Mouse (Mus musculus) forebrain, embryonic 15.5 days (tissue): ENCODE measurements around the gene Gm17334. TPM values are rescaled to one million over a fixed set of nuclear protein-coding genes. Genes with fewer than 3 reads are reported as not detected.

Source experiments
- ATAC-seq: fragments of 200-750 bp; cut with Nextera tagmentation; replicated peaks from 2 replicates; pipeline ENCODE4 v1.8.0; 2017; ENCODE audit warnings: mild to moderate bottlenecking, moderate TSS enrichment, moderate library complexity
- H3K27ac ChIP-seq: fragments of 300-500 bp; sonication (generic); replicated peaks from 2 replicates; pipeline ENCODE4 v1.5.1; 2015; ENCODE audit warnings: mild to moderate bottlenecking, inconsistent platforms
- H3K27me3 ChIP-seq: fragments of 300-500 bp; sonication (generic); 2 replicates; pipeline ENCODE4 v1.6.1; 2015; ENCODE audit warnings: inconsistent platforms
- H3K36me3 ChIP-seq: fragments of 300-500 bp; sonication (generic); 2 replicates; pipeline ENCODE4 v1.6.1; 2015; ENCODE audit warnings: mild to moderate bottlenecking, inconsistent platforms
- H3K4me1 ChIP-seq: fragments of 300-500 bp; sonication (generic); 2 replicates; pipeline ENCODE4 v1.6.1; 2015; ENCODE audit warnings: inconsistent platforms
- H3K4me2 ChIP-seq: fragments of 300-500 bp; sonication (generic); replicated peaks from 2 replicates; pipeline ENCODE4 v1.6.1; 2015; ENCODE audit warnings: mild to moderate bottlenecking, inconsistent platforms
- H3K4me3 ChIP-seq: fragments of 300-500 bp; sonication (generic); 2 replicates; pipeline ENCODE4 v1.5.1; 2015; ENCODE audit warnings: mild to moderate bottlenecking, inconsistent platforms
- H3K9ac ChIP-seq: fragments of 300-500 bp; sonication (generic); replicated peaks from 2 replicates; pipeline ENCODE4 v1.6.1; 2015; ENCODE audit warnings: mild to moderate bottlenecking, inconsistent platforms
- H3K9me3 ChIP-seq: fragments of 300-500 bp; sonication (generic); 2 replicates; pipeline ENCODE4 v1.6.1; 2016; ENCODE audit warnings: inconsistent platforms
- WGBS: fragments of 180-500 bp; shearing (Covaris S2); methylation state at CpG from one replicate; pipeline ENCODE4 v1.1.7; 2015; ENCODE audit warnings: mixed read lengths; 5-methylcytosine and 5-hydroxymethylcytosine counted together
- polyA plus RNA-seq: library from polyadenylated mRNA; unstranded; fragments of >200 nt; fragmentation: Nextera tagmentation; extraction: Ambion mirVana; gene quantifications from 2 replicates; pipeline ENCODE4 v1.2.1, GENCODE M21; 2015

Gene Gm17334
- polyA plus RNA-seq, 1 experiment from 2014 or later, result not detected

DNA sequence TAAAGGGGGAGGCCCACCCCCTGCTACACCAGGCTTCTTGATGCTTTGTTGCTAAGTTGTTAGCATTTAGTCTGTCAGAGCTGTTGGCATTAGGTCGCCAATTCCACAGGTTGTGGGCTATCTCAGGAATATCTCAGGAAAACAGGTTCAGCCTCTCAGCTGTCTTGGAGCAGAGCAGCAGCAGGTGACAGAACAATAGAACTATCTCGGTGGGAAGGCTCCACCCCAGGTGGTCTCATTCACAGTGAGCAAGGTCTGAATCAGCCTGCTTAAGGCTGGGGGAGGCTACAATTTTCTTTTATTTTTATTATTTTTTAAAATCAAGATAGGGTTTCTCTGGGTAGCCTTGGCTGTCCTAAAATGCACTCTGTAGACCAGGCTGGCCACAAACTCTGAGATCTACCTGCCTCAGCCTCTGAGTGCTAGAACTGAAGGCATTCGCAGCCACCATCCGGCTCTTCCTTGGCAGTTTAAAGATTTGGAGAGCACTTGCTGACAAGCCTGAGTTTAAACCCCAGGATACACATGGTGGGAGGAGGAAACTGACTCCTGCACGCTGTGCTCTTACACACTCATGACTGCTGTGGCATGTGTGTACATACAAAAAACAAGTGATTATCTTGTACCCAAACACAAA is 23.2 kb downstream of the Gm17334 start:
- WGBS, result 43% methylated on average over 5 of the region's 5 CpGs
- no peaks in the 10 kb centered on the region for H3K36me3 ChIP-seq
- no peak for ATAC-seq
- H3K4me2 ChIP-seq, result no peak overlapping the region
- no peak overlapping the region for H3K4me3 ChIP-seq
- H3K4me1 ChIP-seq, result no peaks in the 10 kb centered on the region
- H3K27me3 ChIP-seq, result no peaks in the 10 kb centered on the region
- no peak overlapping the region for H3K9ac ChIP-seq
- H3K27ac ChIP-seq, result no peak overlapping the region
- H3K9me3 ChIP-seq, result no peaks in the 10 kb centered on the region

DNA sequence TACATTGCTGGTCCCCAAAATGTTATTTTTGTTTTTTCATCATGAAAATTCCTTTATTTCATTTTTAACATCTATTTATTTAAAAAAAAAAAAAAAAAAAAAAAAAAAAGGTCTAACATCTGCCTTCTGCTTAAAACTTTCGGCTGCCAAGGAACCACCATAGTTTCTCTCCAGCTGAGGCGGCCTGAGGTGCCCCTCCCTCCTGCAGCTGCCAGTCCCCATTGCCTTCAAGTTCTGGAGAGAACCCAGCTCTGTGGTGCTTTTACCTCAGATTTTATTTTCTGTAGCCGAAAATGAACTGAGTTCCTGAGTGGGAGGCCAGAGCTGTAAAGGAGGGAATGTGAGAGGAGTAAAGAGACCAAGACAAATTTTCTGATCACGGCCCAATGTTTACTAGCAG is 23.7 kb downstream of the Gm17334 start:
- H3K36me3 ChIP-seq, result no peaks in the 10 kb centered on the region
- no peak for ATAC-seq
- H3K9ac ChIP-seq, result no peak overlapping the region
- H3K4me2 ChIP-seq, result no peak overlapping the region
- no peaks in the 10 kb centered on the region for H3K4me1 ChIP-seq
- H3K27me3 ChIP-seq, result no peaks in the 10 kb centered on the region
- H3K9me3 ChIP-seq, result no peaks in the 10 kb centered on the region
- 66% methylated on average over 4 of the region's 4 CpGs for WGBS
- H3K27ac ChIP-seq, result no peak overlapping the region
- no peak overlapping the region for H3K4me3 ChIP-seq

DNA sequence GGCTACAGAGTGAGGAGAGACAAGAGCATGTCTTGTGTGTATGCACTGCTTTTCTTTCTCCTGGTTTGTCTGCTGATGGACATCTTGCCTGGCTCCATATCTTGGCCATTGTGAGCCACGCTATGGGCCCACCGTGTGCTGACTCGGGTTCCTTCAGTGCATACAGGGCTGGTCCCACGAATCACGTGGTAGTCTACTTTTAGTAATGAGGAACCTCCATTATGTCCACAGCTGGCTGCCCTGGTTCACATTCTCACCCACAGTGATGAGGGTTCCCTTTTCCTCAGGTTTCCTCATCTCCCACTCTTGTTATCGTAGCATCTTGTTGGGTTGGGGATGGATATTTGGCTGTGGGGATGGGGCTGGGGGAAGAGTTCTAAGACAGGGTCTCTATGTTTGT is 24.4 kb downstream of the Gm17334 start:
- no peak for ATAC-seq
- H3K36me3 ChIP-seq, result no peaks in the 10 kb centered on the region
- H3K27me3 ChIP-seq, result 0 out of 2 replicates have a peak, but pooled peaks cover under 1% of the 10 kb centered on the region
- H3K4me3 ChIP-seq, result no peak overlapping the region
- H3K4me1 ChIP-seq, result no peaks in the 10 kb centered on the region
- H3K9ac ChIP-seq, result no peak overlapping the region
- no peak overlapping the region for H3K4me2 ChIP-seq
- H3K9me3 ChIP-seq, result no peaks in the 10 kb centered on the region
- no peak overlapping the region for H3K27ac ChIP-seq
- 93% methylated on average over 6 of the region's 6 CpGs for WGBS

DNA sequence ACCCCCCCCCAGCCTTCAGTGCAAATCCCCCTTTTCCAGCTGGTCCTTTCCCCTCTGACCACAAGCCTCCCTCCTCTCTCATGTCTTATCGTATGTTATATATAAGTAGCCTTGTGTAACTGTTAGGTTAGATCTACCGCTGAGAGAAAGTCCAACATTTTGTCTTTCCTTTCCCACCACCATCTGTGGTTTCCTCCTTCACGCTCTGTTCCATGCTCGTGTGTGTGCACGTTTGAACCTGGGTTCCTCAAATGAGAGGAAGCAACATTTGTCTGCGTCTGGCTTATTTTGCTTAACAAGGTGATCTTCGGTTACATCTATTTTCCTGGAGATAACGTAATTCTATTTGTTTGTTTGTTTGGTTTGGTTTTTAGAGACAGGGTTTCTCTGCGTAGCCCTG is 25.0 kb downstream of the Gm17334 start:
- H3K27me3 ChIP-seq, result 0 out of 2 replicates have a peak, but pooled peaks cover 3% of the 10 kb centered on the region
- WGBS, result 92% methylated on average over 9 of the region's 9 CpGs
- H3K4me3 ChIP-seq, result no peak overlapping the region
- no peak overlapping the region for H3K4me2 ChIP-seq
- no peak overlapping the region for H3K9ac ChIP-seq
- H3K36me3 ChIP-seq, result no peaks in the 10 kb centered on the region
- no peaks in the 10 kb centered on the region for H3K4me1 ChIP-seq
- H3K9me3 ChIP-seq, result no peaks in the 10 kb centered on the region
- H3K27ac ChIP-seq, result no peak overlapping the region
- ATAC-seq, result no peak

DNA sequence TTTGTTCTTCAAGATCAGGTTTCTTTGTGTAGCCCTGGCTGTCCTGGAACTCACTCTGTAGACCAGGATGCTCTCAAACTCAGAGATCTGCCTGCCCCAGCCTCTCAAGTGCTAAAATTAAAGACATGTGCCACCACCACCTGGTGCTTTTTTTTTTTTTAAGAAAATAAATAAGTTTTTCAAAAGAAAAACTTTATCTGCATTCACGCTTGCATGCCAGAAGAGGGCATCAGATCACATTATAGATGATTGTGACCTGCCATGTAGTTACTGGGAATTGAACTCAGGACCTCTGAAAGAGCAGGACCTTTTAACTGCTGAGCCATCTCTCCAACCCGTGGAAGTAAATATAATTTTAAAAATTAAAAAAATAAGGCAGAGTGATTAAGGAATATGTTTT is 27.7 kb downstream of the Gm17334 start:
- ATAC-seq, result no peak
- no peaks in the 10 kb centered on the region for H3K4me1 ChIP-seq
- no peak overlapping the region for H3K9ac ChIP-seq
- WGBS, result 93% methylated on average over 2 of the region's 2 CpGs
- H3K36me3 ChIP-seq, result no peaks in the 10 kb centered on the region
- H3K27me3 ChIP-seq, result 0 out of 2 replicates have a peak, but pooled peaks cover 3% of the 10 kb centered on the region
- no peak overlapping the region for H3K4me2 ChIP-seq
- no peaks in the 10 kb centered on the region for H3K9me3 ChIP-seq
- no peak overlapping the region for H3K4me3 ChIP-seq
- H3K27ac ChIP-seq, result no peak overlapping the region

DNA sequence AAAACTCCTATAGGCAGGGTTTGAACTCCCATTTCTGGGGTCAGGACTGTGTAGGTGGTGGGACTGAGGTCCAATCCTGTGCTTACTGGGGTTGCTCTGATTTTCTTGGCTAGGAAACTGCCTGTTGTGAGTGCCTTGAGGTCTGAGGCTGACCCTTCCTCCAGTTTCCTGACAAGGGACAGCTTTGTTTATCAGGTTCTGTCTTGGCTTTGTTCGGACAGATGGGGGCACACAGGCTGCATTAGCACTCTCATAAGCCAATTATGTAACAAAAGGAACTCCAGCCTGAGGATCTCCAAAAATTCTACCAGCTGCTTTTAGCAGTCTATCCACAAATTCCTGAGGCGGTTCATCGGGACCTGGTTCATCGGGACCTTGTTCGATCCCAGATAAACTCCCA is 30.6 kb downstream of the Gm17334 start:
- Histone ChIP-seq H3K36me3 (no peaks in the 10 kb centered on the region), H3K27me3 (0 out of 2 replicates have a peak, but pooled peaks cover 3% of the 10 kb centered on the region), H3K27ac (no peak overlapping the region), H3K9ac (no peak overlapping the region), H3K4me1 (no peaks in the 10 kb centered on the region), H3K4me2 (no peak overlapping the region), H3K9me3 (no peaks in the 10 kb centered on the region), H3K4me3 (no peak overlapping the region)
- 1% methylated on average over 5 of the region's 5 CpGs for WGBS
- no peak for ATAC-seq

DNA sequence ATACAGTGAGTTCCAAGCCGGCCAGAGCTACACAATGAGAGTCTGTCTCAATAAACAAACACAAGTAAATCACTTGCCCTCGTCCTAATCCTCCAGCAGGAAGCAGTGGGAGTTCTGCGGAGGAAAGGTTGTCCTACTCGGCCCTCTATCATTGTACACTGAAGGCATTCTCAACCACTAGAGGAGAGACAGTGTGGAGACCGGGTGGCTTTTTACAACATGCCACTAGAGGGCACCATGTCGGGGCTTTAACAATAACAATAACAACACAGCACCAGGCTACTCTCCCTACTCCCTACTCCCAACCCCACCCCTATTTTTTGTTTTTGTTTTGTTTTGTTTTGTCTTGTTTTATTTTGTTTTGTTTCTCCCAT is 35.4 kb downstream of the Gm17334 start:
- Histone ChIP-seq H3K4me3 (no peak overlapping the region), H3K4me1 (no peaks in the 10 kb centered on the region), H3K27ac (no peak overlapping the region), H3K36me3 (no peaks in the 10 kb centered on the region), H3K27me3 (no peaks in the 10 kb centered on the region), H3K9me3 (no peaks in the 10 kb centered on the region), H3K9ac (no peak overlapping the region), H3K4me2 (no peak overlapping the region)
- peak; percentile 23; the same call in 1 of the 2 replicates for ATAC-seq
- WGBS, result 41% methylated on average over 6 of the region's 6 CpGs

DNA sequence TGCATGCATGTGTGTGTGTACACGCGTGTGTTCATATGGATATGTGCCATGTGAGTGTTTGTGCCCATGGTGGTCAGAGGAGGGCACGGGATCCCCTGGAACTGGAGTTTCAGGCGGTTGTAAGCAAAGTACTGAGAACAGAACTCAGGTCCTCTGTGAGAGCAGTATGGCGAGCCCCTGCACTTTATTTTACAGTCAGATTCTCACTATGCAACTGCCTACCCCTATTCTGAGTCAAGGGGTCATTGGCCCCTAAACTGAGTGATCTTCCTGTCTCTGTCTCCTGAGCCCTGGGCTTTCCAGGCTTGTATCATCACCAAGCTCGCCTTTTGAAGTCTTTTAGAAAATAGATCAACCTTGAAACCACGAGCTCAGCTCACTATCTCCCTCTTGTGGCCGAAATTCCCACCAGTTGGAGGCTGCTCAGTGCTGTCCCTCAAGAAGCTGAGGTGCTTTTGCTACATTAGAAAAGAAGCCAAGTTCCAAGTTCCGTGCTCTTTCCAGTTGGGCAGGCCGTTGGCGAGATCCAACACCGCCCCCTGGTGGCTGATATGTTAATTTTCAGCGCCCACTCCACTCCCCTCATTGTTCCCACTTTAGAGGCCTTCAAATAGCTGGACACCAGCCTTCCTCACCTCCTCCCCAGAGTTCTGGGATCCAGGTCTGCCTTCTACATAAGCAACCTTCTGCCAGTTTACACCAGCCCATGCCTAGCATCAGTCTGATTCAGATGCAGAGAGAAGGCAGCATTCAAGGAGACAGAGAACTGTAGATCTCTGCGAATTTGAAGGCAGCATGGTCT is 36.0 kb downstream of the Gm17334 start:
- Histone ChIP-seq H3K4me1 (no peaks in the 10 kb centered on the region), H3K36me3 (no peaks in the 10 kb centered on the region), H3K9ac (no peak overlapping the region), H3K27ac (no peak overlapping the region), H3K27me3 (no peaks in the 10 kb centered on the region), H3K4me2 (no peak overlapping the region), H3K4me3 (no peak overlapping the region), H3K9me3 (no peaks in the 10 kb centered on the region)
- peak; percentile 32 for ATAC-seq
- 48% methylated on average over 14 of the region's 14 CpGs for WGBS

DNA sequence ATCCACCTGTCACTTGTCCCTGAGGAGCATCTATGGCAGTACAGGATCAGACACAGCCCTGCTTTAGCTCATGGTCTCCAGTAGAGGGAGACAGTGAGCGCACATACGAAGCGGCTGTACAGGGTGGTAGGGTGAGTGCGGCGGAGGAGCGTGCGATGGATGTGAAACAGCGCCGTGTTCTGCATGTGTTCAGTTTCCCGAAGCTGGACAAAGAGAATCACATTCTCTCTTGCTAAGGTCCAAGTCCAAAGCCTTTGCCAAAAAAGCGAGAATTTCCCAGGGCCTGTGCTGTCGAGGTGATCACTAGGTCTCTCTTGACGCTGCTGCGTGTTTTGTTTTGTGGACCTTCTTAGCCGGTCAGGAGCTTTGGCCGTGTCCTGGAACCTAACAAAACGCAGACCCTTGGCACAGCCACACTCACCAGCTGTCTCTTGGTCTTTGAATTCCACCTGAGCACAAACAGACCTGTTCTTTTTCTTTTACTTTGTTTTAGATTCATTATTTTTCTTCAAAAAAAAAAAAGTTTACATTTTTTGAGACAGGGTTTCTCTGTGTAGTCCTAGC is 37.2 kb downstream of the Gm17334 start:
- Histone ChIP-seq H3K4me2 (peak overlapping the region; percentile 45), H3K4me3 (peak overlapping the region; percentile 18), H3K27ac (no peak overlapping the region), H3K4me1 (no peaks in the 10 kb centered on the region), H3K36me3 (no peaks in the 10 kb centered on the region), H3K9me3 (no peaks in the 10 kb centered on the region), H3K27me3 (no peaks in the 10 kb centered on the region), H3K9ac (0 out of 2 replicates have a peak overlapping the region, but pooled peaks have one; percentile 27)
- 24% methylated on average over 17 of the region's 17 CpGs for WGBS
- peak; percentile 92 for ATAC-seq

DNA sequence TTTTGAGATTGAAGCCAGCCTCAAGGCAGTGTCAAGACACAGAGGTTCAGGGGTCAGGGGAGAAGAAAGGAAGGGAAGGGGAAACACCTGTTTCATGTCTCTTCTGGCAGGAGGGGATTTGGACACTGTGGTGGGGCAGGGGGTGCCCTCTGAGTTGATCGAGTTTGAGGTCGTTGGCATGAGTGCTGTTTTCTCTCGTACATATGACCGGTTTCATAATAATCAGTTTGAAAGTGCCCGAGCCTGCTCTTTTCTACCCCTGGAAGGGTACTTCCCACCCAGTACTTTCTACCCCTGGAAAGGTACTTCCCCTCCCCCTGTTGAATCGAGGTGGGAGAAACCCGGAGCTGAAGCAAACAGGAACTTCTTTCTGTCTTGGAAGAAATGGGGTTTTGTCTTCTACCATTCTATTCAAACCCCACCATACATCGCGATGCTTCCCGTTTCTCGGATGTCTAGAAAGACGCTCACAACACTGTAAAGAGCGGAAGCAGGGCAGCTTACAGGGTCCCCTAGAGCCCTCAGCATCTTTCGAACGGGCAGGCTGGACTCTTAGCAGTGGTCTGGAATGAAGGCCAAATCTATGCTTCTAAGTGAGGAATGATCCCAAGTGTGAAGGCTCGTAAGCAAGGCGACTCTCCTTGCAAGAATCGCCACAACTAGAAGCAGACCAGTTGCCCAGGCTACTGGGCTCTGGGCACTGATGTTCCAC is 37.9 kb downstream of the Gm17334 start:
- 0 out of 2 replicates have a peak, but pooled peaks have one; percentile 11 for ATAC-seq
- 74% methylated on average over 18 of the region's 18 CpGs for WGBS
- H3K27me3 ChIP-seq, result no peaks in the 10 kb centered on the region

DNA sequence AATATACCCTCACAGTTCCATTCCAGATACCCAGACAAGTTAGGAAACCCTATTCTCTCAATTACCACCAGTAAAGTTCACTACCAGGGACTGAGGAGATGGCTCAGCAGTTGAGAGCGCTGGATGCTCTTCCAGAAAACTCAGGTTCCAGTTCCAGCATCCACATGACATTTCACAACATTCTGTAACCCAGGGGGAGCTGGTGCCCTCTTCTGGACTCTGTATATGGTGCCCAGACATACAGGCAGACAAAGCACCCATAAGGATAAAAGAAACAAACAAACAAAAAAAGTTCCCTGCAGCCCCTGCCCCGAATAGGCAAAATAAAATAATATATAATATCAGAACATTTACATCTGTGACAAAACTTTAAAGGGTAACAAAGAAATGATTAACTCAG is 38.6 kb downstream of the Gm17334 start:
- no peak overlapping the region for H3K27ac ChIP-seq
- no peak overlapping the region for H3K9ac ChIP-seq
- H3K27me3 ChIP-seq, result no peaks in the 10 kb centered on the region
- H3K36me3 ChIP-seq, result no peaks in the 10 kb centered on the region
- ATAC-seq, result no peak
- H3K9me3 ChIP-seq, result no peaks in the 10 kb centered on the region
- H3K4me1 ChIP-seq, result no peaks in the 10 kb centered on the region
- H3K4me3 ChIP-seq, result no peak overlapping the region
- no peak overlapping the region for H3K4me2 ChIP-seq
- WGBS, result 80% methylated on average over 2 of the region's 2 CpGs

More for the DNA sequence above, 37.9 kb downstream of the Gm17334 start:
- H3K4me2 ChIP-seq, result peak overlapping the region; percentile 45; the same call in 1 of the 2 replicates
- H3K36me3 ChIP-seq, result no peaks in the 10 kb centered on the region
- no peak overlapping the region for H3K27ac ChIP-seq
- H3K9me3 ChIP-seq, result no peaks in the 10 kb centered on the region
- no peak overlapping the region for H3K4me3 ChIP-seq
- H3K4me1 ChIP-seq, result no peaks in the 10 kb centered on the region
- no peak overlapping the region for H3K9ac ChIP-seq

DNA sequence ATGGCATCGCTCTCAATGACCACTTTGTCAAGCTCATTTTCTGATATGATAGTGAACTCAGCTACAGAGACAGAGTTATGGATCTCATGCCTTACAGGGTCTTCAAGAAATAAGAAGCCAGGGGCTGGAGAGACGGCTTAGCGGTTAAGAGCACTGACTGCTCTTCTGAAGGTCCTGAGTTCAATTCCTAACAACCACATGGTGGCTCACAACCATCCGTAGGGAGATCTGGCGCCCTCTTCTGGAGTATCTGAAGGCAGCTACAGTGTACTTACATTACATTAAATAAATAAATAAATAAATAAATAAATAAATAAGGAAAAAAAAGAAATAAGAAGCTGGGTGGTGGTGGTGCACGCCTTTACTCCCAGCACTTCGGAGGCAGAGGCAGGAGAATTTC is 39.2 kb downstream of the Gm17334 start:
- Histone ChIP-seq H3K9ac (no peak overlapping the region), H3K4me1 (no peaks in the 10 kb centered on the region), H3K36me3 (no peaks in the 10 kb centered on the region), H3K9me3 (no peaks in the 10 kb centered on the region), H3K4me2 (no peak overlapping the region), H3K4me3 (no peak overlapping the region), H3K27me3 (no peaks in the 10 kb centered on the region), H3K27ac (no peak overlapping the region)
- 87% methylated on average over 7 of the region's 7 CpGs for WGBS
- ATAC-seq, result no peak
